ENCODE assay signal across 16 mouse cellular contexts in the genomic region with DNA sequence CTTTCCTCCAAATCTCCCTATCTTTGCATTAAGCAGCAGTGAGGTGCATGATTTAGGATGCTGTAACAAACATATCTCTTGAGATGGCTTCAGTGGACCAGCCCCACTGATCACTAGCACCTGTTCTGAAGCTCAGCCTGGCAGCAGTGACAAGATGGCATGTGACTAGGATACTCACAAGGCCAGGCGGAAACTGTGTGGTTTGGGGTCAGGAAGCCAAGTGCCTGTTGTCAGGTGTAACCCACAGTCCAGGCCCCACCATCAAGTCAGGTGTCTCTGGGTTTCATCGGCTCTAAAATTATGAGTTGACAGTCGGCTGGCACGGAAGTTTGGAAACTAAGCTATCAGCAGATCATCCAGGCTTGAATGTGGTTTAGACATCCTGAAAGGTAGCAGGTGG. TPM values are rescaled to one million over a fixed set of nuclear protein-coding genes. Genes with fewer than 3 reads are reported as not detected.
DNase-seq lines count a peak whose midpoint lies in the region; ATAC-seq lines count a peak whose summit lies in the region.
"Had no signal": no experiment of that assay in that cellular context is flagged by ENCODE, and none has a peak within 500 bp of the region (broad histone marks: within the 10 kb centered on the region; RNA-seq: fewer than 3 reads in every experiment).

No protein-coding gene starts in this region.

- no peaks in the 10 kb centered on the region for H3K4me1 ChIP-seq in midbrain, embryonic 15.5 days
- H3K4me1 ChIP-seq in forebrain, embryonic 14.5 days (ENCODE audit: control insufficient read depth, insufficient read depth, low read length), result no peaks in the 10 kb centered on the region
- H3K4me1 ChIP-seq: forebrain, embryonic 13.5 days; hindbrain, embryonic 10.5 days had no signal

- no peak overlapping the region for H3K9ac ChIP-seq in midbrain, embryonic 15.5 days
- H3K9ac ChIP-seq in forebrain, embryonic 14.5 days (ENCODE audit: low read length), result no peak overlapping the region
- H3K9ac ChIP-seq: forebrain, embryonic 13.5 days had no signal

- H3K36me3 ChIP-seq in midbrain, embryonic 15.5 days (replicated peaks), result no peaks in the 10 kb centered on the region
- no peaks in the 10 kb centered on the region for H3K36me3 ChIP-seq in forebrain, embryonic 14.5 days (ENCODE audit: control insufficient read depth, insufficient read depth, low read length)
- H3K36me3 ChIP-seq: hindbrain, embryonic 10.5 days had no signal

- peak; percentile 85 to 90 for DNase-seq in B cell, adult 2 months
- DNase-seq in CD4-positive, CD25-positive, alpha-beta regulatory T cell, adult 2 months (ENCODE audit: low read depth, low spot score), result peak; percentile 86
- peak; percentile 27 to 36 for DNase-seq in lung, postnatal 4 days
- peak; percentile 79 to 81 for DNase-seq in spleen, postnatal 36 days (ENCODE audit: low spot score in 2 of 2)
- no peak for DNase-seq in adrenal gland, postnatal 4 days (ENCODE audit: low spot score in 2 of 2)
- DNase-seq in forebrain, embryonic 14.5 days (ENCODE audit: low spot score), result no peak
- DNase-seq: adrenal gland, adult 8-10 months; cerebellum, adult 18-20 months; right cerebral cortex, postnatal 25 days had no signal

- WGBS in midbrain, embryonic 15.5 days, result 95% methylated on average over 4 of the region's 4 CpGs
- WGBS in forebrain, embryonic 14.5 days, result 92% methylated on average over 4 of the region's 4 CpGs

- no peaks in the 10 kb centered on the region for H3K9me3 ChIP-seq in midbrain, embryonic 15.5 days
- H3K9me3 ChIP-seq in forebrain, embryonic 14.5 days (replicated peaks; ENCODE audit: control insufficient read depth, low read length), result no peaks in the 10 kb centered on the region
- H3K9me3 ChIP-seq: forebrain, embryonic 13.5 days; hindbrain, embryonic 10.5 days had no signal

- H3K4me3 ChIP-seq in midbrain, embryonic 15.5 days, result no peak overlapping the region
- no peak overlapping the region for H3K4me3 ChIP-seq in forebrain, embryonic 14.5 days (ENCODE audit: low read depth, low read length)
- H3K4me3 ChIP-seq: forebrain, embryonic 13.5 days; heart, adult 2 months; hindbrain, embryonic 10.5 days had no signal

- ATAC-seq in midbrain, embryonic 15.5 days (replicated peaks), result no peak
- ATAC-seq in forebrain, embryonic 14.5 days, result no peak
- ATAC-seq: forebrain, embryonic 13.5 days had no signal

- H3K27ac ChIP-seq in midbrain, embryonic 15.5 days, result no peak overlapping the region
- no peak overlapping the region for H3K27ac ChIP-seq in forebrain, embryonic 14.5 days (ENCODE audit: low read depth, low read length)
- H3K27ac ChIP-seq: forebrain, embryonic 13.5 days; heart, adult 2 months; hindbrain, embryonic 10.5 days; kidney, postnatal 0 days had no signal

- H3K27me3 ChIP-seq in midbrain, embryonic 15.5 days (replicated peaks), result no peaks in the 10 kb centered on the region
- H3K27me3 ChIP-seq in forebrain, embryonic 14.5 days (replicated peaks; ENCODE audit: control insufficient read depth, insufficient read depth, low read length), result no peaks in the 10 kb centered on the region
- H3K27me3 ChIP-seq: forebrain, embryonic 13.5 days had no signal

- H3K4me2 ChIP-seq in midbrain, embryonic 15.5 days, result no peak overlapping the region
- H3K4me2 ChIP-seq in forebrain, embryonic 14.5 days (ENCODE audit: low read length), result no peak overlapping the region
- H3K4me2 ChIP-seq: forebrain, embryonic 13.5 days had no signal

RNA-seq across cellular contexts. Expression of a gene that starts 36.8 kb away (rescaled TPM):
- total RNA-seq in adrenal gland, postnatal 4 days (2021), result 10 to 100 TPM; 48.1 to 52.3 TPM
- polyA plus RNA-seq in midbrain, embryonic 15.5 days (2015; fragmentation: Nextera tagmentation; extraction: Ambion mirVana), result 42.8 and 45.2 TPM in 2 replicates
- 62.5 and 63.6 TPM in 2 replicates for polyA plus RNA-seq in forebrain, embryonic 14.5 days (2014; fragmentation: Nextera tagmentation; extraction: Ambion mirVana)

RNA-seq across cellular contexts. Expression of a gene that starts 51.9 kb away (rescaled TPM):
- not detected for total RNA-seq in adrenal gland, postnatal 4 days (2021)
- polyA plus RNA-seq in midbrain, embryonic 15.5 days (2015; fragmentation: Nextera tagmentation; extraction: Ambion mirVana), result 0.19 and 0.23 TPM in 2 replicates
- polyA plus RNA-seq in forebrain, embryonic 14.5 days (2014; fragmentation: Nextera tagmentation; extraction: Ambion mirVana), result 0.09 TPM in 1 of 2 replicates, not detected in the other
- total RNA-seq: left cerebral cortex, adult 18-20 months had no signal
- polyA plus RNA-seq: embryonic facial prominence, embryonic 11.5 days; hindbrain, embryonic 10.5 days had no signal

Comparison
In these comparisons a context has a peak if more than half of its experiments do, and no peak if none do; other contexts are left out.
1. DNase-seq: peak in B cell, adult 2 months (2 of 2), CD4-positive, CD25-positive, alpha-beta regulatory T cell, adult 2 months (single experiment), lung, postnatal 4 days (2 of 2) and spleen, postnatal 36 days (2 of 2); none in adrenal gland, postnatal 4 days (0 of 2) and forebrain, embryonic 14.5 days (single experiment).